Mouse (Mus musculus) adrenal gland, postnatal 4 days (tissue): ENCODE measurements around the gene Fabp1. TPM values are rescaled to one million over a fixed set of nuclear protein-coding genes. Genes with fewer than 3 reads are reported as not detected.

Source experiments
- total RNA-seq, 2 experiments: library from RNA; stranded (reverse); gene quantifications; 2 replicates each; pipeline ENCODE4 v1.2.3; 2021

Fabp1 gene
- total RNA-seq, 2 experiments from 2014 or later, result 7.4 to 190 TPM

Other genes starting within 250 kb of the Fabp1 start
- not detected for gene Foxi3, start 243.3 kb upstream of the Fabp1 start, total RNA-seq
- gene Thnsl2, start 55.4 kb upstream of the Fabp1 start, total RNA-seq, result 10 to 100 TPM; 27.9 to 31.7 TPM
- 10 to 100 TPM; 48.8 to 55.4 TPM for gene Krcc1, start 71.8 kb downstream of the Fabp1 start, total RNA-seq
- gene Smyd1, start 122.4 kb downstream of the Fabp1 start, total RNA-seq, result 1 to 10 TPM; 2.7 to 6.3 TPM
- gene Cd8b1, start 123.0 kb downstream of the Fabp1 start, total RNA-seq, result not detected
- under 1 TPM in 1 of 2 experiments, not detected in 1; 0.40 TPM for gene Cd8a, start 173.6 kb downstream of the Fabp1 start, total RNA-seq
- 10 to 100 TPM; 75.1 to 81.6 TPM for gene Rmnd5a, start 240.8 kb downstream of the Fabp1 start, total RNA-seq